Mouse (Mus musculus) embryonic fibroblast, embryonic 13.5 days (primary cell): ENCODE measurements around the gene Gm2564. TPM values are rescaled to one million over a fixed set of nuclear protein-coding genes. Genes with fewer than 3 reads are reported as not detected.
"Not testable (repeated sequence)": the region's sequence is repeated elsewhere in the genome, so short reads cannot be mapped to it uniquely, and the experiment has no call there.

ENCODE experiments used
- H3K27ac ChIP-seq: 2 replicates; pipeline ENCODE4 v1.5.1; 2012; ENCODE audit warnings: low read length, control low read depth, inconsistent platforms; ENCODE audit not compliant: insufficient read depth
- H3K4me1 ChIP-seq: 2 replicates; pipeline ENCODE4 v1.6.1; 2011; ENCODE audit warnings: low read length; ENCODE audit not compliant: control insufficient read depth, insufficient read depth
- H3K4me3 ChIP-seq: 2 replicates; pipeline ENCODE4 v1.5.1; 2011; ENCODE audit warnings: mild to moderate bottlenecking, control low read depth, low read length; ENCODE audit not compliant: insufficient read depth
- polyA plus RNA-seq: library from polyadenylated mRNA; stranded (reverse); fragments of >200 nt; gene quantifications from 2 replicates; pipeline ENCODE4 v1.2.4, GENCODE M21; 2011; ENCODE audit warnings: low read depth; ENCODE audit not compliant: missing spikeins, insufficient read length

The Gm2564 gene
- polyA plus RNA-seq = not detected in 2 replicates

DNA sequence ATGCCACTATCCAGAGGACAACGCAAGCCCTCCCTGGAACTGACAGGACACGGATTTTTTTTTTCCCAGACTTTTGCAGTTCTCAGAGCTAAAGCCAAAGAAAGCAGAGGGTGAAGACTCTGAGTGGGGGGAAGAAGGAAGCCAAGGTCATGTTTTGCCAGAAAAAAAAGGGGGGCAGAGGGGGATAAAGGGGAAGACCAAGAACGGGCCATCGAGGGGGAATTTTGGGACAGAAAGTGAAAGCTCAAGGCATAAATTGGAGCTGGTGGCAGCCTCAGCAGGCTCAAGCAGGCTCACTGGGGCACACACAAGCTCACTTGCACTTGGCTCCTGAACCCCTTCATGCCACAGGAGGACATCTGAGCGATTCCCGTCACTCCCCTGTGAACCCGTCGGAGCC lies at the start of gene Gm2564:
Gene Gm2564, plus strand, starts transcription at position 301 of the 400 bp plus-strand sequence.
- not testable (repeated sequence) for H3K27ac ChIP-seq, H3K4me3 ChIP-seq, H3K4me1 ChIP-seq

DNA sequence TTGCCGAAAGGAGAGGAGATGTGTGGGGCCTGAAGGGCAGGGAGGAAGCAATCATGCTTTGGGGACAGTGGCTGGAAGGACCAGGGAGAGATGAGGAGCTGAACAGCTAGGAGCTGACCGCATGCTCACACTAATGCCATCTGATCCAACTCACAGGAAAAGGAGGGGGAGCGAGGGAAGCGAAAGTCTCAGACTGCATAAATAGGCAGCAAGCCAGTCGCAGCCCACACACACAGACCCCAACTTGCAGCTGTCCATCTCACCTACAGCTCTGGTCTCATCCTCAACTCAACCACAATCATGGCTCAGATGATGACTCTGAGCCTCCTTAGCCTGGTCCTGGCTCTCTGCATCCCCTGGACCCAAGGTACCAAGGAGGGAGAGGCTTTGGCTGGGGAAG lies 17.6 kb upstream of the Gm2564 start, which contains the start of gene Gm10591:
Gene Gm10591, plus strand, starts transcription at position 301 of the 400 bp plus-strand sequence.
- H3K4me3 ChIP-seq, H3K4me1 ChIP-seq, H3K27ac ChIP-seq: not testable (repeated sequence)

DNA sequence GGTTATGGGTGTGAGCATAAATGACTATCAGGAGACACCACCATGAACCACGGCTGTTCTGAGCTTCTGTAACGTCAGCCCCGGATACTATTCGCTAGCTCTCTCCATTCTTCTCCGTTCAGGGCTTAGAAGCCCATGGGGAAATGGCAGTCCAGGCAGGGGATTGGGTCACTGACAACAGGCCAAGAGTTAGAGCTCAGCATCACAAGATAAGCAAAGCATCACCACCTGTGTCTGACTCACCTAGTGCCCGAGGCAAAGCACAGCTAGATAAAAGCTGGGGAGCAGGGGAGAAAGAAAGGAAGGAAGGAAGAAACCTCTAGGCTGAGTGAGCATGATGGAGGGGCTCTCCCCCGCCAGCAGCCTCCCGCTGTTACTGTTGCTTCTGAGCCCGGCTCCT lies 25.4 kb downstream of the Gm2564 start, which contains the start of gene Ccl27b:
Gene Ccl27b, plus strand, starts transcription at position 301 of the 400 bp plus-strand sequence.
- H3K4me3 ChIP-seq, H3K4me1 ChIP-seq: not testable (repeated sequence)

DNA sequence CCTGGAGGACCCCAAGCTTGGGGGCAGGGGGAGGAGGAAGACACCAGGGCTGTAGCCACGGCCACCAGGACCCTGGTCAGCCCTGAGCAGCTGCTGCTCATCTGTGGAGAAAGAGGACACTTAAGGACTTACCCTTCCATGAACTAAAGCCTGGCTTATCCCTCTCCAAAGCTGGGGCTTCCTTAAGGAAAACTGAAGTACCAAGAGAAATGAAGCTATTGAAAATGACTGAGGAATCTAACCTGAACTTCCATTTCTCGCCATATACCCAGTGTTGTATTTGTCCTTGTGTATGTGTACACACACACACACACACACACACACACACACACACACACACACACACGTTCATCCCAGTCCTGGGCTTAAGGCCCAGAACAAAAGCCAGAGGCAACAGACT lies 32.3 kb downstream of the Gm2564 start, which contains the start of gene Il11ra2:
Gene Il11ra2, minus strand, starts transcription at position 101 of the 400 bp plus-strand sequence.
- H3K4me3 ChIP-seq, H3K4me1 ChIP-seq, H3K27ac ChIP-seq: not testable (repeated sequence)

More for the DNA sequence above, 25.4 kb downstream of the Gm2564 start, which contains the start of gene Ccl27b:
- H3K27ac ChIP-seq = not testable (repeated sequence)

DNA sequence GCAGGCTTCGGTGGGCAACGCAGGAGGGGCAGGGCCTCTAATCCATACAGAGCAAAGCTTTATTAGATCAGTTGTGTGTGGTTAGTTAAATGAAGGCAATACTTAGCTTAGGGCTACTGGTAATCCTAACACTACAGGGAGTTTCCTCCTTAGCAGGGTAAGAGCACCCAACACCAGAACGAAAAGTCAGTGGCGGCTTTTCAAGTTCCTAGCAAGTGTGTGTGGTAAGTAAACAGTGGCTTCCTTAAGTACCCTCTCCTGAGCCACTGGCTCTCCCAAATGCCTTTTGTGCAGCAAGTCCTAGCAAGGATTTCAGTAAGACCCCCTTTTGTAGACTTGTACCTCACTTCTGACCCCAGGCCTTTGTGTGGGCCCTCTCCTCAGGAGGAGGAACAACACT lies 45.9 kb downstream of the Gm2564 start:
- not testable (repeated sequence) for H3K27ac ChIP-seq, H3K4me1 ChIP-seq, H3K4me3 ChIP-seq

DNA sequence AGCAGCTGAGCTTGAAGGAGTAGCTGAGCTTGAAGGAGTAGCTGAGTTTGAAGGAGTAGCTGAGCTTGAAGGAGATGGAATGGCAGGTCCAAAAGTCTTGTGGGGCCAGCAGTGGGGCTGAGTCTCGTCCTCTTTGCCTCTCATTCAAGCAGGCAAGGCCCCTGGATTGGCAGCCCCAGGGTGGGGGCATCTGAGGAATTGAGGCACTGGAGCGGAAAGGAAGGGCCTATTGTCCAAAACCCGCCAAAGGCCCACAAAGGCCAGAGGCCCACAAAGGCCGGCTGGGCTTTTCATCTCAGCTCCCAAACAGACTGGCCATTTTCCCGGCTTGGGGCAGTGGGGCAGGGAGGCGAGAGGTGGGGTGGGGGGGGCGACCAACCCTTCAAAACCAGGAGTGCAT lies 49.8 kb downstream of the Gm2564 start:
- not testable (repeated sequence) for H3K27ac ChIP-seq, H3K4me3 ChIP-seq

DNA sequence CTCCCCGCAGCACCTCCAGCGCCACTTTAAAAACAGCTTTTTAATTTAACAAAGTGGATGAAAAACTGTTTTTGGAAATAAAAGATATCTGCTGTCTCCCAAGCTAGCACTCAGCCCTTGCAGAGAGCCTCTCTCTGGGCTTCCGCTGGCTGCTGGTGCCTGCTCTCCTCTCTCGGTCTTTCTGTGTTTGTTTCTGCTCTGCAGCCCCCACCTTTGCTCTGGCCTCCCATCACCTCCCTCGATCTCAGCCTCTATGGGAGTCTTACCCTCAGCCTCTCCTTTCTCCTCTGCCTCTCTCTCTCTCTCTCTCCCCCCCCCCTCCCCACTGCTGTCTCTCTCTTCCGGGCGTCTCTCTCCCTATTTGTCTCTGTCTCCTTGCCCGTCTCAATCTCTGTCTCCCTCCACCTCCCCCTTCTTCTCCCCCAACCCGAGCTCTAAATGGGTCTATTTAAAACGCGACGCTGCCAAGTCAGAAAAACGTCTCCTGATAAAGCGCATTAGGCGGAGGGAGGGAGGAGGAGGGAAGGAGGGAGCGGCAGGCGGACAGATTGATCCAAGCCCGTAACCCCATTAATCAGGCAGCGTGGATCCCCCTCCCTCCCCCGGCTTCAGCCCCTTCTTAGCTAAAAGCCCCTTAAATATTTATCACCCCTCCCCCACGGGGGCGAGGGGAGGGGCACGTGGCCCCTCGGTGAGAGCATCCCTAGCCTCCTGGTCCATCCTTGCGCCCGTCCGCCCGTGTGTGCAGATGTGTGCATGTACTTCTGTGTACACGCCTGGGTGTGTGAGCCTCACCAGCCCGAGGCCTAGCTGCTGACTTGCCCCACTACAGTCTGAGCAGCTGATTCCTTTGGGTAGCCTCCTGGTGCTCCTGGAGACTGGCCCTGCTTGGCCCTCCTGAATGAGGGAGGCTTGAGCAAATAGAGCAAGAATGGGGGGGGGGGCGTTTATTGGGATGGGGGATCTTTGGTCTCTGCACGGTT lies 51.1 kb downstream of the Gm2564 start:
- H3K4me1 ChIP-seq, H3K27ac ChIP-seq, H3K4me3 ChIP-seq: not testable (repeated sequence)

More for the DNA sequence above, 49.8 kb downstream of the Gm2564 start:
- H3K4me1 ChIP-seq = not testable (repeated sequence)

Other genes starting within 250 kb of the Gm2564 start
- gene Gm21586, start 190.3 kb upstream of the Gm2564 start, polyA plus RNA-seq = not detected in 2 replicates
- 0.19 TPM in 1 of 2 replicates, not detected in the other for gene Gm2163, start 163.0 kb upstream of the Gm2564 start, polyA plus RNA-seq
- gene Fam205a2, start 101.5 kb upstream of the Gm2564 start, polyA plus RNA-seq = not detected in 2 replicates
- gene Gm10591, start 17.5 kb upstream of the Gm2564 start, polyA plus RNA-seq = not detected in 2 replicates
- not detected in 2 replicates for gene Ccl27b, start 25.5 kb downstream of the Gm2564 start, polyA plus RNA-seq
- gene Il11ra2, start 32.2 kb downstream of the Gm2564 start, polyA plus RNA-seq = not detected in 2 replicates
- gene 4930578G10Rik, start 105.8 kb downstream of the Gm2564 start, polyA plus RNA-seq = not detected in 2 replicates
- gene Ccl19, start 126.9 kb downstream of the Gm2564 start, polyA plus RNA-seq = not detected in 2 replicates
- gene Ccl21a, start 144.3 kb downstream of the Gm2564 start, polyA plus RNA-seq = not detected in 2 replicates
- not detected in 2 replicates for gene Fam205a1, start 224.2 kb downstream of the Gm2564 start, polyA plus RNA-seq
- 0.18 TPM in 1 of 2 replicates, not detected in the other for gene Gm12394, start 227.1 kb downstream of the Gm2564 start, polyA plus RNA-seq
- not detected in 2 replicates for gene Fam205c, start 244.5 kb downstream of the Gm2564 start, polyA plus RNA-seq